Mouse (Mus musculus) hematopoietic stem cell, adult 5-6 weeks (primary cell): Measurements from ENCODE around the gene Aurka. TPM values are rescaled to one million over a fixed set of nuclear protein-coding genes. Genes with fewer than 3 reads are reported as not detected.
A peak's percentile ranks its signal among the peaks of the same experiment; 100 is the strongest.

ENCODE experiments used
- ATAC-seq, 2 experiments: fragments of 125-278 bp in 1 of 2; replicated peaks in 1 of 2; 2 replicates each; pipeline ENCODE4 v1.8.0; 2016 to 2017; ENCODE audit warnings: inconsistent platforms in 2 of 2, mild to moderate bottlenecking in 2 of 2, moderate number of reproducible peaks in 2 of 2, low read depth in 1 of 2, moderate TSS enrichment in 1 of 2; ENCODE audit not compliant: low FRiP score in 2 of 2, poor library complexity in 2 of 2, severe bottlenecking in 2 of 2, insufficient read depth in 1 of 2, low TSS enrichment in 1 of 2
- total RNA-seq: library from RNA; stranded (forward); fragments of 172-1452, 232-1000 nt; gene quantifications from 2 replicates; pipeline ENCODE4 v1.2.3, GENCODE M21; 2017

Gene Aurka
- total RNA-seq, 1 experiment from 2014 or later = 50.7 TPM

- no peak for ATAC-seq
Observed at GRCm38 (mm10) chr2:172346933-172347611, 23.3 kb downstream of the Aurka start.

GRCm38 (mm10) chr2:172346034-172346929 is 24.1 kb downstream of the Aurka start:
- ATAC-seq = peak; percentile 2 to 12; a peak in 1 of 4 replicates

GRCm38 (mm10) chr2:172345258-172345738 is 25.0 kb downstream of the Aurka start, which contains the start of gene Fam210b:
TSS of gene Fam210b (plus strand) at chr2:172345565.
- peak; percentile 90 for ATAC-seq

- no peak for ATAC-seq
Observed at GRCm38 (mm10) chr2:172344669-172345068, 25.7 kb downstream of the Aurka start.

GRCm38 (mm10) chr2:172343751-172344150 is 26.6 kb downstream of the Aurka start:
- no peak for ATAC-seq

GRCm38 (mm10) chr2:172341606-172342005 is 28.7 kb downstream of the Aurka start:
- ATAC-seq = no peak

- no peak for ATAC-seq
Observed at GRCm38 (mm10) chr2:172340936-172341335, 29.4 kb downstream of the Aurka start.

GRCm38 (mm10) chr2:172338206-172338942 is 32.0 kb downstream of the Aurka start:
- no peak for ATAC-seq

GRCm38 (mm10) chr2:172329179-172329578 is 41.2 kb downstream of the Aurka start:
- ATAC-seq = 0 out of 4 replicates have a peak, but pooled peaks of 1 of the 2 experiments have one; percentile 54

GRCm38 (mm10) chr2:172328248-172328647 is 42.1 kb downstream of the Aurka start:
- ATAC-seq = no peak

GRCm38 (mm10) chr2:172320878-172321277 is 49.5 kb downstream of the Aurka start:
- peak; percentile 68 to 71; a peak in 3 of 4 replicates for ATAC-seq

- no peak for ATAC-seq
Observed at GRCm38 (mm10) chr2:172311731-172312130, 58.6 kb downstream of the Aurka start.

- no peak for ATAC-seq
Observed at GRCm38 (mm10) chr2:172306544-172306943, 63.8 kb downstream of the Aurka start.

Other genes starting within 250 kb of the Aurka start
- not detected in 2 replicates for gene Mc3r, start 122.0 kb downstream of the Aurka start, total RNA-seq
- 4.8 and 5.3 TPM in 2 replicates for gene Fam210b, start 25.0 kb downstream of the Aurka start, total RNA-seq
- gene Cstf1, start 146 bp upstream of the Aurka start, total RNA-seq = 28.4 and 41.6 TPM in 2 replicates
- 1.0 and 2.7 TPM in 2 replicates for gene Cass4, start 23.3 kb upstream of the Aurka start, total RNA-seq
- 159 and 187 TPM in 2 replicates for gene Rtf2, start 70.0 kb upstream of the Aurka start, total RNA-seq
- gene Gcnt7, start 88.1 kb upstream of the Aurka start, total RNA-seq = 0.13 and 0.15 TPM in 2 replicates
- gene Fam209, start 102.0 kb upstream of the Aurka start, total RNA-seq = 3.1 and 3.4 TPM in 2 replicates
- gene Tfap2c, start 179.1 kb upstream of the Aurka start, total RNA-seq = not detected in 2 replicates